ENCODE assay signal across 8 mouse cellular contexts in genomic region chr14:61360981-61361511, GRCm38 (mm10). TPM values are rescaled to one million over a fixed set of nuclear protein-coding genes. Genes with fewer than 3 reads are reported as not detected.
DNase-seq lines count a peak whose midpoint lies in the region; ATAC-seq and TF ChIP-seq lines count a peak whose summit lies in the region.

No protein-coding gene starts in this region.

- H3K9me3 ChIP-seq in heart, embryonic 12.5 days (replicated peaks), result no peaks in the 10 kb centered on the region
- no peaks in the 10 kb centered on the region for H3K9me3 ChIP-seq in MEL (replicated peaks; ENCODE audit: insufficient read depth, low read length)
- H3K9me3 ChIP-seq in hindbrain, embryonic 14.5 days (ENCODE audit: control insufficient read depth, low read length), result no peaks in the 10 kb centered on the region
- H3K9me3 ChIP-seq in liver, postnatal 0 days (ENCODE audit: low read length), result no peaks in the 10 kb centered on the region

- DNase-seq in heart, postnatal 25 days (ENCODE audit: low spot score), result no peak
- no peak for DNase-seq in MEL (ENCODE audit: low read depth, low spot score)
- no peak for DNase-seq in hindbrain, embryonic 14.5 days (ENCODE audit: low spot score)
- DNase-seq in liver, postnatal 0 days, result no peak
- no peak for DNase-seq in adrenal gland, postnatal 25 days
- no peak for DNase-seq in natural killer cell, adult 2 months (ENCODE audit: low spot score in 2 of 2)

- WGBS in heart, embryonic 12.5 days, result 52% methylated on average over 3 of the region's 3 CpGs
- 65% methylated on average over 3 of the region's 3 CpGs for WGBS in hindbrain, embryonic 14.5 days
- WGBS in liver, postnatal 0 days (ENCODE audit: insufficient replicate concordance), result 43% methylated on average over 3 of the region's 3 CpGs

- TF ChIP-seq EP300 in MEL (IDR thresholded peaks at IDR 0.05; ENCODE audit: low read depth in 1 of 2, low read length in 2 of 2), result no peak
- no peak for TF ChIP-seq EP300 in liver, postnatal 0 days (IDR thresholded peaks at IDR 0.05; ENCODE audit: low read depth)

- peaks cover 5% of the 10 kb centered on the region for H3K4me1 ChIP-seq in heart, embryonic 12.5 days (replicated peaks)
- peaks cover 2 to 10% of the 10 kb centered on the region in 2 experiments; a peak in 2 of 4 replicates for H3K4me1 ChIP-seq in MEL (ENCODE audit: control insufficient read depth in 1 of 2, insufficient read depth in 2 of 2, low read length in 2 of 2)
- peaks cover 19% of the 10 kb centered on the region for H3K4me1 ChIP-seq in hindbrain, embryonic 14.5 days (replicated peaks; ENCODE audit: control insufficient read depth, insufficient read depth, low read length)
- H3K4me1 ChIP-seq in liver, postnatal 0 days (ENCODE audit: insufficient read depth), result peaks cover 25% of the 10 kb centered on the region

- H3K27ac ChIP-seq in heart, embryonic 12.5 days (ENCODE audit: poor library complexity, severe bottlenecking), result no peak overlapping the region
- H3K27ac ChIP-seq in MEL (ENCODE audit: control insufficient read depth, low read depth, low read length), result peak overlapping the region; percentile 38
- peak overlapping the region; percentile 81 for H3K27ac ChIP-seq in hindbrain, embryonic 14.5 days
- peak overlapping the region; percentile 88 for H3K27ac ChIP-seq in liver, postnatal 0 days (ENCODE audit: low read depth)

- TF ChIP-seq POLR2A in MEL (IDR thresholded peaks at IDR 0.05; ENCODE audit: control insufficient read depth in 1 of 2, insufficient read depth in 1 of 2, low read depth in 1 of 2, low read length in 2 of 2, poor library complexity in 1 of 2), result no peak

- ATAC-seq in heart, embryonic 12.5 days (ENCODE audit: insufficient number of reproducible peaks, low FRiP score), result no peak
- ATAC-seq in hindbrain, embryonic 14.5 days (ENCODE audit: low FRiP score), result no peak
- peak; percentile 53 for ATAC-seq in liver, postnatal 0 days
- ATAC-seq in megakaryocyte progenitor cell, adult 5-6 weeks (replicated peaks; ENCODE audit: poor library complexity), result no peak

- no peak for TF ChIP-seq CTCF in MEL (IDR thresholded peaks at IDR 0.05 in 2 of 3, conservative IDR thresholded peaks at IDR 0.05 in 1 of 3; ENCODE audit: control insufficient read depth in 1 of 3, insufficient read depth in 1 of 3, low read depth in 2 of 3, low read length in 3 of 3, poor library complexity in 1 of 3, severe bottlenecking in 1 of 3)
- no peak for TF ChIP-seq CTCF in liver, postnatal 0 days (IDR thresholded peaks at IDR 0.05; ENCODE audit: low read depth)

- intact Hi-C loops in heart, postnatal 25 days (cut with DNase I), result loop anchor here (10.0 kb wide), 1 partner anchor 134 kb away; no protein-coding TSS in a partner anchor

- no peak for TF ChIP-seq RAD21 in MEL (IDR thresholded peaks at IDR 0.05; ENCODE audit: low read depth, low read length)

- H3K9ac ChIP-seq in heart, embryonic 12.5 days, result no peak overlapping the region
- H3K9ac ChIP-seq in MEL (ENCODE audit: control insufficient read depth, low read depth, low read length, poor library complexity, severe bottlenecking), result peak overlapping the region; percentile 41
- H3K9ac ChIP-seq in hindbrain, embryonic 14.5 days, result peak overlapping the region; percentile 81
- H3K9ac ChIP-seq in liver, postnatal 0 days (replicated peaks), result no peak overlapping the region

- peak overlapping the region; percentile 85 for H3K4me3 ChIP-seq in heart, embryonic 12.5 days
- peak overlapping the region; percentile 63 to 84 for H3K4me3 ChIP-seq in MEL (ENCODE audit: control insufficient read depth in 1 of 2, insufficient read depth in 1 of 2, low read depth in 2 of 2, low read length in 2 of 2)
- no peak overlapping the region; the same call in 1 of the 2 replicates for H3K4me3 ChIP-seq in hindbrain, embryonic 14.5 days (replicated peaks; ENCODE audit: low read length)
- H3K4me3 ChIP-seq in liver, postnatal 0 days (ENCODE audit: low read depth, low read length), result 0 out of 2 replicates have a peak overlapping the region, but pooled peaks have one; percentile 63

- no peaks in the 10 kb centered on the region; the same call in 1 of the 2 replicates for H3K79me2 ChIP-seq in MEL (ENCODE audit: control insufficient read depth, insufficient read depth, low read length, poor library complexity)

- peaks cover 3% of the 10 kb centered on the region; the same call in 1 of the 2 replicates for H3K36me3 ChIP-seq in heart, embryonic 12.5 days
- peaks cover 0 to 13% of the 10 kb centered on the region in 2 experiments; a peak in 3 of 4 replicates for H3K36me3 ChIP-seq in MEL (ENCODE audit: control insufficient read depth in 1 of 2, insufficient read depth in 2 of 2, low read length in 2 of 2)
- H3K36me3 ChIP-seq in hindbrain, embryonic 14.5 days (replicated peaks; ENCODE audit: control insufficient read depth, insufficient read depth), result peaks cover 8% of the 10 kb centered on the region
- peaks cover 4% of the 10 kb centered on the region; the same call in 1 of the 2 replicates for H3K36me3 ChIP-seq in liver, postnatal 0 days (replicated peaks; ENCODE audit: insufficient read depth, low read length)

- peak overlapping the region; percentile 82 for H3K4me2 ChIP-seq in heart, embryonic 12.5 days
- peak overlapping the region; percentile 68 for H3K4me2 ChIP-seq in hindbrain, embryonic 14.5 days (replicated peaks)
- peak overlapping the region; percentile 91 for H3K4me2 ChIP-seq in liver, postnatal 0 days (ENCODE audit: low read depth, low read length)

- H3K27me3 ChIP-seq in heart, embryonic 12.5 days (replicated peaks), result no peaks in the 10 kb centered on the region
- H3K27me3 ChIP-seq in MEL (ENCODE audit: control insufficient read depth in 1 of 2, insufficient read depth in 2 of 2, low read length in 2 of 2), result no peaks in the 10 kb centered on the region
- H3K27me3 ChIP-seq in hindbrain, embryonic 14.5 days (ENCODE audit: control insufficient read depth, insufficient read depth, low read length), result no peaks in the 10 kb centered on the region
- no peaks in the 10 kb centered on the region for H3K27me3 ChIP-seq in liver, postnatal 0 days (ENCODE audit: insufficient read depth, low read length)

TF ChIP-seq in MEL, 35 proteins besides CTCF, POLR2A, EP300 and RAD21:
- 0 out of 2 replicates have a peak, but pooled peaks have one; percentile 3 for TF ChIP-seq MXI1 (IDR thresholded peaks at IDR 0.05; ENCODE audit: low read depth, low read length)
- TF ChIP-seq CHD1 (IDR thresholded peaks at IDR 0.05; ENCODE audit: low read depth, low read length), result no peak
TF ChIP-seq in MEL: peak in this region for 1.

RNA-seq across cellular contexts. Expression of gene Ebpl, which starts 0.8 kb away (rescaled TPM):
- polyA plus RNA-seq in heart, embryonic 12.5 days (2016; fragmentation: Nextera tagmentation; extraction: Ambion mirVana), result 6.1 TPM in 2 replicates
- 1 to 10 TPM; 1.3 TPM for total RNA-seq in heart, postnatal 25 days (2021)
- total RNA-seq in MEL (2012; rRNA removed), result 1.0 and 1.2 TPM in 2 replicates
- polyA plus RNA-seq in MEL (2012; ENCODE audit: insufficient read depth in 1 of 2, insufficient read length in 2 of 2, low read depth in 1 of 2, low replicate concordance in 2 of 2, missing spikeins in 1 of 2), result 10 to 100 TPM in 1 of 2 experiments, 1 to 10 TPM in 1; 3.4 to 14.3 TPM
- polyA plus RNA-seq in hindbrain, embryonic 14.5 days (2014; fragmentation: Nextera tagmentation; extraction: Ambion mirVana), result 10.5 and 10.6 TPM in 2 replicates
- polyA plus RNA-seq in liver, postnatal 0 days (2015; fragmentation: Nextera tagmentation; extraction: Ambion mirVana), result 13.3 and 13.8 TPM in 2 replicates
- 3.7 and 4.3 TPM in 2 replicates for total RNA-seq in megakaryocyte progenitor cell, adult 5-6 weeks (2015)
- 1.6 and 2.7 TPM in 2 replicates for total RNA-seq in megakaryocyte progenitor cell, adult 5-6 weeks (2017)
- 3.2 and 4.5 TPM in 2 replicates for total RNA-seq in adrenal gland, postnatal 25 days (2021)

RNA-seq across cellular contexts. Expression of gene Arl11, which starts 51.5 kb away (rescaled TPM):
- 0.37 and 0.89 TPM in 2 replicates for polyA plus RNA-seq in heart, embryonic 12.5 days (2016; fragmentation: Nextera tagmentation; extraction: Ambion mirVana)
- 1 to 10 TPM; 1.2 to 1.8 TPM for total RNA-seq in heart, postnatal 25 days (2021)
- 0.12 and 0.16 TPM in 2 replicates for total RNA-seq in MEL (2012; rRNA removed)
- under 1 TPM in 1 of 2 experiments, not detected in 1; 0.68 TPM for polyA plus RNA-seq in MEL (2012; ENCODE audit: insufficient read depth in 1 of 2, insufficient read length in 2 of 2, low read depth in 1 of 2, low replicate concordance in 2 of 2, missing spikeins in 1 of 2)
- polyA plus RNA-seq in hindbrain, embryonic 14.5 days (2014; fragmentation: Nextera tagmentation; extraction: Ambion mirVana), result 0.25 and 0.82 TPM in 2 replicates
- polyA plus RNA-seq in liver, postnatal 0 days (2015; fragmentation: Nextera tagmentation; extraction: Ambion mirVana), result 2.8 and 3.0 TPM in 2 replicates
- 27.5 and 28.0 TPM in 2 replicates for total RNA-seq in megakaryocyte progenitor cell, adult 5-6 weeks (2015)
- 15.5 and 21.1 TPM in 2 replicates for total RNA-seq in megakaryocyte progenitor cell, adult 5-6 weeks (2017)
- 0.86 and 0.91 TPM in 2 replicates for total RNA-seq in adrenal gland, postnatal 25 days (2021)

Comparison
In these comparisons a context has a peak if more than half of its experiments do, and no peak if none do; other contexts are left out.
1. H3K9ac ChIP-seq: peak in MEL (single experiment) and hindbrain, embryonic 14.5 days (single experiment); none in heart, embryonic 12.5 days (single experiment) and liver, postnatal 0 days (single experiment).
2. Peak in every context shown above with its lines, with median percentiles within 50 percentile points of each other: H3K4me2 ChIP-seq.